Mouse (Mus musculus) urinary bladder, adult 2 months (tissue): Measurements from ENCODE around the gene Lhx1. TPM values are rescaled to one million over a fixed set of nuclear protein-coding genes. Genes with fewer than 3 reads are reported as not detected.

Experiments
- DNase-seq: peaks from one replicate; pipeline ENCODE4 v3.0.0; 2022; ENCODE audit warnings: low spot score
- polyA plus RNA-seq: library from polyadenylated mRNA; depleted of rRNA; stranded (reverse); fragments of >200 nt; gene quantifications from 2 replicates; pipeline ENCODE4 v1.2.3, GENCODE M21; 2012; rRNA removed

Gene Lhx1
- polyA plus RNA-seq, result not detected in 2 replicates

DNA sequence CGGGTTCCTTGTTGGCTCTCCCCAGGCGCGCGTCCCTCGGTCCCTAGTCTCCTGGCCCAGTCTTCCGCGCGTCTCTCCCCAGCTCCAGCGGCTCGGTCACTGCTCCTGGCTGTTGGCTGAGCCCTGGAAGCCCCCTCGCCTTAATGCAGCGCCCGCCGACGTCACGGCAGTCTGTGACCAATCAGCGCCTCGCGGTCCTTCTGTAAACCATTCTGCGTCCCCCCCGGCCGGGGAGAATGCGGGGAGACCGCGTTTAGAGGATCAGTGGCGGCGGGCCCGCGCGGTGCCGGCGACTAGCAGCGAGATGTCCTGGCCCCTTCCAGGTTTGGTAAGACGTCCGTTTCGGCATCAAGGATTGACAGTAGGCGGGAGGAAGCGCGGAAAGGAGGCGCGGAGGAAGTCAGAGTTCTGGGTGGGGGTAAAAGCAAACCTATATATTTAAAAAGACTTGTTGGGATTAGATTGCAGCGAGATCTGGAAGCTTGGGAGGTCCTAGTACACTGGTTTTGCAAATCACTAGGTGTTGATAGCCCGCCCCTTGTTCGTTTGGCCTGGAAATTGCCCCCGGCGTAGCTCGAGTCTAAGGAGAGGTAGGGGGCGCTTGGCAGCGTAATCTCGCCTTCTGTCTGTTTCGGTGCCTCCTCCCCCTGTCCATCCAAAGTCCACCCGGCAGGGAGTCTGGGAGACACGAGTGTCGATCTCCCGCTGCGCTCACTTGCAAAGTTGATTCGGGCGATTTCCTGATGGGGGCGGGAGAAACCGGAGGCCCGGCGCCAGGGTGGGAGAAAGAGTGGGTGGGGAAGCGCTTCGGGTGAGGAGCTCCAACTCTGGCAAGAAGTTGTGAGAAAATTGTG lies at the start of gene Lhx1:
TSS of gene Lhx1 (minus strand) at position 115 of the 854 bp plus-strand sequence.
- DNase-seq, result no peak

GRCm38 (mm10) chr11:84574834-84575233 lies 49.5 kb upstream of the Lhx1 start:
- no peak for DNase-seq

DNA sequence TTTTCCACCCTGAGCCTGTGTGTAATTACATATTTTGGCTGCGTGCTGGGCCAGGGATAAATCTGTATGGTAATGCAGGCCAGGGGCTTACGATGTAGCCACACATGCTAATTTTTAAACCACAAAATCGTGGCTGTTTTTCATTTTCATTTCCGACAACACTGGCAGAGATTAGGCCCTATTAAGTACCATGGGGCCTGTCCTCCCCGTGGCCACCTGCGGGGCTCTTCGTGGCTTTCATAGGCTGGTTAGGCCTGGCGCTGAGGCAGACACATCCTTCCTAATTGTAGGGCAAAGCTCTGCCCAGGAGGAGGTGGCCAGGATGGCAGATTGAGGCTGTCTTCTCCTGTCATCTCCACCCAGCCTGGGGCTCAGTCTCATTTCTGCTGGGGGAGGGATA lies 48.3 kb upstream of the Lhx1 start:
- no peak for DNase-seq

DNA sequence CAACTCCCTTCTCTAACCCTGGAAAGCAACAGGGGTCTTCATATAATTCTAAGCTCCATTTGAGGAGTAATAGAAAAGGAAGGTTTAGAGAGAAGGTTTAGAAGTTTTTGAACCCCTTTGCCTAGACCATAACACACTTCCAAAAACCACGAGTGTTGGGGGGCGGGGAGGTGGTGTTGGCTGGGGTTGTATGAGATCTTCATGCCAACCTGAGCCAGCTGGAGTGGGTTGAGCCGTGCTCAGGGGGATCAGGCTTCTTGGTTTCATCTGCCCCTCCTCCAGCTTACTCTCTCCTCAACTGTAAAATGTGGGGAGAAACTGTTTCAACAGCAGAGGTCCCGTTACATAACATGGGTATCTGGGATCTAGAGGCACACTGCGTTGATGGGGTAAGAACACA lies 45.5 kb upstream of the Lhx1 start:
- DNase-seq, result no peak

GRCm38 (mm10) chr11:84570392-84570791 lies 45.1 kb upstream of the Lhx1 start:
- DNase-seq, result no peak

- no peak for DNase-seq
Observed at GRCm38 (mm10) chr11:84569052-84569751, 43.9 kb upstream of the Lhx1 start.

DNA sequence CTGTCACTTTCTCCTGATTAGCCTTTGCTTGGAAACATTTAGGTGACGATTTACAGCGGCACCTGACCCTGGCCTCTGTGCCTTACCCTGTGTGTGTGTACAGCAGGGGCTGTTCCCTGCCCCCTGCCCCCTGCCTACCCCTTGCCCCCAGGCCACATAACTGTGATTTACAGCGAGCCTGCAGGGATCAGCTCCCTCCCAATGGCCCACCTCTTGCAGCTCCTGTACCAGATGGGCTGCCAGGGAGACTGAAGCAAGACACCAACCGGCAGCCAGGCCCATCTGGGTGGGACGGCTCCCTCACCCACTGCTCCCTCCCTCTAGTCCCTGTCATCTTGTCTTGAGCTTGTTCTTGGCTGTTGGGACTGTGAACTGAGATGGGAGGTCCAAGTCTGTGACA lies 43.1 kb upstream of the Lhx1 start:
- no peak for DNase-seq

DNA sequence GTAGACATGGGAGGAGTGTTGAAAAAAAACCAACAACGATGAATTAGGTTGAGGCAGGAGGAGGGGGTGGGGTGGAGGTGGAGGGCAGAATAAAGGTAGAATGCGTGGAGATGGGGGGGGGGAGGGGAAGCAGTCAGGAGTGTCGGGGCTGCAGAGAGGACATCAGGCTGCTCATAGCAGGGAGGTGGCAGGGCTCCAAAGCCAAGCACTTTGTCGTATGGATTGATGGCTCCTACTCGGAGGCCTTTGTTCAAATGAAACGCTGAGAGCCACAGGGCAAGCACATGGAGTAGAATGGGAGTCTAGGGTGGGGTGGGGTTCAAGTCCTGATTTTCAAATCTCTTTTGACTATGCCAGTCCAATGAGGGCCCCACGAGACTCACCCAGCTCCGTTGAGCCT lies 41.4 kb upstream of the Lhx1 start:
- DNase-seq, result no peak

- no peak for DNase-seq
Observed at GRCm38 (mm10) chr11:84565224-84565623, 39.9 kb upstream of the Lhx1 start.

DNA sequence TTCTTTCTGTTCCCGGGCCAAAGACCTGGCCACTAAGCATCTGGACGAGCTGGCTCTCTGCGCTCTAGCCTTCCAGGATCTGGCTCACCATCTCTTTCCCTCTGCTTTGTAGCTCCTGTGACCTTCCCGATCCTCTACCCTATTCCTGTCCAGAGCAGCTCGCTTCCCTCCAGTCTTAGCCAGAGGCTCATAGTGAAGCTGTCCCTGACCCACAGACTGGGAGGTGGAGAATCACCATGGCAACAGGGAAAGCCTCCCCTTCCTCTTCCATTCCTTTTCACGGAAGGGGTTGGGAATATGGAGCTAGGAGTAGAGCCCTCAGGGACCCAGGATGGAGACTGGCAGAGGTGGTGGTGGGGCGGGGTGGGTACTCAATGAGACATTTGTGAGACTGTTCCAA lies 38.0 kb upstream of the Lhx1 start:
- no peak for DNase-seq

DNA sequence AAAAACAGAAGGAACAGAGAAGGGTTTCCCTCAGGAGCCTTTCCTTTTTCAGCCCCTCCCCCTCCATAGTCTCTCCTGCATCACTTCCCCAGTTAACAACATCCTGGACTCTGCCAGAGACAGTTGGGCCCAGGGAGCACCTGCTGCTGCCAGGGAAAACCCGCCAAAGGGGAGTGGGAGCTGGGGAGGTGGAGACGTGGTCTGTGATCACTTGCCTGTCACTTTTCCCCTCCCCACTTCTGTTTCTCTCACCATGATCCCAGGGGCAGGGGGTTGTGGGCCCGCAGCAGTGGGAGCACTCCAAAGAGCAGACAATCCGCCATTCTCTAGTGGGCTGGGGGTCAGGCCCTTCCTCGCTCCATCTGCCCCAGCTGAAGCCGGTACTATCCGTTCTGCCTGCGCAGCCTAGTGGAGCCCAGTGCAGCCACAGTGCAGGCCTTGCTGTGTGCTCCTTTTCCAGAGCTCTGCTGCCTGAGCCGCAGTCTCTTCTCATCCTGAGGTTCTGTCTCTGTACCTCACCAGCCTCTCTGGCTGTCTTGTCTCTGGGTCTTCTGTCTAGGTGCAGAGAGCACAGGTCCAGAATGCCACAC lies 37.5 kb upstream of the Lhx1 start:
- no peak for DNase-seq

DNA sequence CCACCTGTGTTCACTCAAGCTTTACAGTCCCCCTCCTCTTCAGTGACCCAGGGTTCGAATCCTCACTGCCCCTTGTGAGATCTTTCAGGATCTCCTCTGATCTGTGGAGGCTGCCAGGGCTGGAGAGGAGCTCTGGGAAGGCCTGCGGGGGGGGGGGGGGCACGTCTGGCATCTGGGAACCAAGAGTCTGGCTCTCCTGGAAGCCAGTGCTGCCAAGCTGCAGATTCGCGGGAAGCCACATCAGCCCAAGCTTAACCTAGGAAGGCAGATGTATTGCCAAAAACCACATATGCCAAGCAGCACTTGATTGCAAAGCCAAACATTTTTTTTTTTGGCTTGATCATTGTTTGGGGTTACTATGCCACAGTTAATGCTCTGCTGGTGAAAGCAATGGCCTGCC lies 36.2 kb upstream of the Lhx1 start:
- DNase-seq, result no peak

DNA sequence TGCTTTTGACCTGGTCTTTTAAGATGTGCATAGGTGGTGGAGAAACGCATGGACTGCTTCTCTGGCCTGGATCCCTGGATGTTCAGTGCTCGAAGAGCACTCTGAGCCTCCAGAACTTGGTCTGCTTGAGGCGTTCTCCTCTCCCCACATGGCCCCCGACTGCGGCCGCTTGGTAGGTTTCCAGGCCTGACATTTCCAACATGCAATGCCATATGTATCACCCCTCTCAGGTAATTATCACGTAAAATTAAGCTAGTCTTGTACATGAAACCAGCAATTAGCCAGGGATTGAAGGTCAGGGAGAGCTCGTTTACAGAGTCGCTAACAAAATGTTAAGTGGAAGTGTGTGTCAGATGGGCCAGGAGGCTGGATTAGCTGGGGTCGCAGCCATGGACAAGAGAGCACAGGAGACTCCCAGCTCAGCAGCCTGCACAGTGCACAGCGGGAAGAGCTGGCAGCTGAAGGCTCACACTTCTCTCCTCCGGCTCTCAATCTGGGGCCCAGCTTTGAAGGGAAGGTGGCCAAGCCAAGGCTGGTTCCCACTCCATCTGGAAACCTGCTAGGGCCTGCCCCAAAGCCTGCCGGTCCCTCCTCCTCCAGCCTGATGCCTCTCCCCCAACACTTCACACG lies 28.6 kb upstream of the Lhx1 start:
- no peak for DNase-seq

DNA sequence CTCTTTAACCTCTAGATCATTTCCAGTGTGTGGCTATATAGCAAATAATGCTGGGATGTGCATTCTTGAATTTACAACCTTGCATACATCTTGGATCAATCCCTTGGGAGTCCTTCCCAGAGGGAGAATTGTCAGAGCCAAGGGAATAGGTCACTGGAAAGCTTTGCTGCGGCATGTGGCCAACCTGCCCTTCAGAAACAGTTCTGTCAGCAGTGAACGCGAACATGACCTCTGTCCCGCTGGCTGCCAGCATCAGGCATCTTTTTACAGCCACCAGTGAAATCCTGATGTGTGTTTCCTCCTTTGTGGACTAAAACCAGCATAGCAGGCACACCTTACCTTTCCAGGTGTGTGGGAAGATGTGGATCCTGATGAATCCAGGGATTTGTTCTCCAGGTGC lies 26.0 kb upstream of the Lhx1 start:
- DNase-seq, result no peak

DNA sequence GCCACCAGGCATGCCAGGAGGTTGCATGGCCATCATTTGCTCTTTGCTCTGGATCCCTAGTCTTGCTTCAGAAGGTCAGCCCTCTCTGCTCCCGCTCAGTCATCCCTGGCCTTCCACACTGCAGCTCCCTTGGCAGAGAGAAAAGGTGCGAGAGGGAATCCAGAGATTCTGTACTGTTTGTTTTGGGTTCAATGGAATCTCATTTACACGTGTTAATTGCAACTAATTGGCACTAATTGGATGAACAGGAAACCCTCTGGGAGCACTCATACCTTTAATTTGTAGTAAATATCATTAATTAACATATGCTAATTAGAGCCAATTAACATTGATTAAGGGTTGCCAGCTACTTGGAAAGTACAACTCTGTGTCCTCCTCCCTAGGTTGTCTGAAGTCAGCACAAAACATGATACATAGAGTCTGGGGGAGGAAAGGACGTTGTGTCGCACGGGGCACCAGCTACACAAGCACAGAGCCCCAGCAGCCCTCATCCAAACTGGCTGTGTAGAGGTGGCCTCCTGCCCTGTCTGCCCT lies 24.0 kb upstream of the Lhx1 start:
- DNase-seq, result no peak

- DNase-seq, result no peak
Observed at GRCm38 (mm10) chr11:84548293-84548692, 23.0 kb upstream of the Lhx1 start.

DNA sequence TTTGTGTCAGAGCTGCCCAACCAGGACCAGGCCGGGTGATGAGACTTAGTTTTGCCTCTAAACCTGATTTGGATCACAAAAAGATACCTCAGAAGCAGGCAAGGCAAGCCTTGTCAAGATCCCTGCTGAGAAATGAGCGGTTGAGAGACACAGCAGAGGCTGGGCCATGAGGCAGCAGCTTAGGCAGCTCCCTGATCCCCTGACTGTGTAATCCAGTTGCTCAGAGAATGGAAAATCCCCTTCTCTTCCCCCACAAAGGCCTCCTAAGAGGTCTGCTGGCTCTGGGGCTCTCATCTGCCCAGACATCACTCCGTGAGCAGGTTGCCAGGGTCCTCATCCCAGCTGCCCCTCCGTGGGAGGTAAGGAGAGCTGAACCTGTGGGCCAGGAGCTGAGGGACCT lies 14.6 kb upstream of the Lhx1 start:
- DNase-seq, result no peak

GRCm38 (mm10) chr11:84529797-84530703 lies 4.7 kb upstream of the Lhx1 start:
- no peak for DNase-seq

DNA sequence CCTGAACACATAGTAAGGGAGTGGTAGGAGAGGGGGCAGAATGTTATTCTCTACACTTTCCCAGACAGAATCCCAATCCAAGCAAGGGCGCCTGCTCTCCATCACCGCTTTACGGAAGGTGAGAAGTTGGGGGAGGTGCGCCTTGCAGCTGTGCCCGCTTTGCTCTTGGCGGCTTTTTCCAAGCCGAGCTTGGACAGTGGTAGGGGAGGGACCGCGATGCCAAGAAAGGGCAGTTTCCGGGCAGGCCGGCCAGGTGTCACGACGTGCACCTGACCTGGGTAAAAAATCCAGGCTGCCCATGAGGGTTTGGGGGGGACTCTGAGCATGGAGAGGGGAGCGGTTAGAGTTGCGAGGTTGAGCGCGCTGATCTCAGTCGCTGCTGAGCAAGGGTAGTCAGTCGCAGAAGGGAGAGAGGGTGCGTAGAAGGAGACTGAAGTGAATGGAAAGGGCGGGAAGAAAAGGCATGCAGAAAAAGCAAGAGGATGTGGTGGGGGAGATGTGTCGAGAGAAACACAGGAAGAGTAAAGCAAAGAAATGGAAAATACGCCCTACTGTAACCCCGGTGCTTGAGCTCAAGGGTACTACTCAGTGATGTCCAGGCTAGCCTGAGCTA lies 3.9 kb upstream of the Lhx1 start:
- no peak for DNase-seq

GRCm38 (mm10) chr11:84526976-84527860 lies 1.9 kb upstream of the Lhx1 start:
- DNase-seq, result no peak
